Comparison of ENCODE assay signal across 8 mouse cellular contexts in genomic region chr11:33162211-33162997, GRCm38 (mm10). TPM values are rescaled to one million over a fixed set of nuclear protein-coding genes. Genes with fewer than 3 reads are reported as not detected.
A peak's percentile ranks its signal among the peaks of the same experiment; 100 is the strongest.
DNase-seq lines count a peak whose midpoint lies in the region; ATAC-seq and TF ChIP-seq lines count a peak whose summit lies in the region.

No protein-coding gene starts in this region.

- 3% methylated on average over 51 of the region's 53 CpGs for WGBS in forebrain, embryonic 16.5 days
- WGBS in lung, postnatal 0 days, result 4% methylated on average over 44 of the region's 53 CpGs

- ATAC-seq in G1E (ENCODE audit: extremely low read depth, insufficient number of reproducible peaks, low FRiP score, poor library complexity, severe bottlenecking), result peak; percentile 36; the same call in 1 of the 2 replicates
- peak; percentile 47 for ATAC-seq in forebrain, embryonic 16.5 days
- ATAC-seq in lung, postnatal 0 days, result peak; percentile 46

- no peak for TF ChIP-seq EP300 in lung, postnatal 0 days (IDR thresholded peaks at IDR 0.05)

- H3K9ac ChIP-seq in forebrain, embryonic 16.5 days (replicated peaks; ENCODE audit: low read depth, low read length), result peak overlapping the region; percentile 96
- peak overlapping the region; percentile 84 for H3K9ac ChIP-seq in lung, postnatal 0 days (replicated peaks; ENCODE audit: low read depth)

- intact Hi-C loops in heart, postnatal 36 days (cut with DNase I), result loop anchor here (2.0 to 10.0 kb wide), 4 partner anchors 40 to 1672 kb away; partner anchors contain the start of genes Spdl1, Tlx3 and Ubtd2

- H3K4me1 ChIP-seq in G1E (ENCODE audit: insufficient read depth, low read depth, low read length), result peaks cover 25% of the 10 kb centered on the region
- H3K4me1 ChIP-seq in forebrain, embryonic 16.5 days (replicated peaks; ENCODE audit: control insufficient read depth, insufficient read depth, low read length), result peaks cover 10% of the 10 kb centered on the region
- peaks cover 7% of the 10 kb centered on the region; the same call in 1 of the 2 replicates for H3K4me1 ChIP-seq in lung, postnatal 0 days (ENCODE audit: insufficient read depth, low read depth, low read length)

- peak; percentile 28 for DNase-seq in G1E (ENCODE audit: low spot score)
- DNase-seq in cerebellum, adult 11 months, result peak; percentile 47
- DNase-seq in heart, postnatal 36 days, result peak; percentile 48 to 69
- DNase-seq in layer of hippocampus, adult 8-10 months (ENCODE audit: low spot score in 2 of 2), result peak; percentile 57 to 61
- peak; percentile 67 for DNase-seq in lung, postnatal 0 days (ENCODE audit: low spot score)
- peak; percentile 65 for DNase-seq in ovary, postnatal 36 days (ENCODE audit: low spot score)
- peak; percentile 71 to 77 for DNase-seq in thymus, postnatal 36 days

- peak overlapping the region; percentile 94 for H3K4me3 ChIP-seq in G1E (ENCODE audit: low read depth, low read length)
- peak overlapping the region; percentile 100 for H3K4me3 ChIP-seq in forebrain, embryonic 16.5 days (replicated peaks; ENCODE audit: low read length)
- H3K4me3 ChIP-seq in lung, postnatal 0 days (ENCODE audit: low read depth, low read length), result peak overlapping the region; percentile 79

- peak overlapping the region; percentile 98 for H3K4me2 ChIP-seq in forebrain, embryonic 16.5 days (ENCODE audit: low read length)
- H3K4me2 ChIP-seq in lung, postnatal 0 days (replicated peaks; ENCODE audit: low read depth, low read length), result peak overlapping the region; percentile 96

- H3K27ac ChIP-seq in forebrain, embryonic 16.5 days (ENCODE audit: low read length), result peak overlapping the region; percentile 87
- peak overlapping the region; percentile 86 for H3K27ac ChIP-seq in lung, postnatal 0 days (ENCODE audit: low read length)

- H3K36me3 ChIP-seq in G1E (replicated peaks), result peaks cover 49% of the 10 kb centered on the region
- H3K36me3 ChIP-seq in forebrain, embryonic 16.5 days (ENCODE audit: control insufficient read depth, insufficient read depth), result peaks cover 18% of the 10 kb centered on the region
- H3K36me3 ChIP-seq in lung, postnatal 0 days (ENCODE audit: insufficient read depth, low read length), result 0 out of 2 replicates have a peak, but pooled peaks cover 8% of the 10 kb centered on the region

- no peaks in the 10 kb centered on the region for H3K9me3 ChIP-seq in G1E (replicated peaks)
- no peaks in the 10 kb centered on the region for H3K9me3 ChIP-seq in forebrain, embryonic 16.5 days (ENCODE audit: control insufficient read depth, low read length)
- H3K9me3 ChIP-seq in lung, postnatal 0 days (ENCODE audit: low read length), result no peaks in the 10 kb centered on the region

- H3K27me3 ChIP-seq in G1E (ENCODE audit: insufficient read depth, low read length), result peaks cover 6% of the 10 kb centered on the region
- H3K27me3 ChIP-seq in forebrain, embryonic 16.5 days (replicated peaks; ENCODE audit: control insufficient read depth, insufficient read depth, low read length), result 0 out of 2 replicates have a peak, but pooled peaks cover 2% of the 10 kb centered on the region
- H3K27me3 ChIP-seq in lung, postnatal 0 days (replicated peaks; ENCODE audit: insufficient read depth, low read length), result no peaks in the 10 kb centered on the region

- no peak for TF ChIP-seq CTCF in G1E (IDR thresholded peaks at IDR 0.05; ENCODE audit: low read depth, low read length)
- TF ChIP-seq CTCF in lung, postnatal 0 days (IDR thresholded peaks at IDR 0.05), result no peak

RNA-seq across cellular contexts. Expression of gene Npm1, which starts 0.6 kb away (rescaled TPM):
- total RNA-seq in G1E (2014; fragmentation: Nextera tagmentation) (3,846 and 4,095 TPM in 2 replicates), G1E (2017) (2,315 and 2,862 TPM in 2 replicates)
- polyA plus RNA-seq in G1E (2012), result 327 and 458 TPM in 2 replicates
- polyA plus RNA-seq in forebrain, embryonic 16.5 days (2015; fragmentation: Nextera tagmentation; extraction: Ambion mirVana), result 479 and 511 TPM in 2 replicates
- 100 to 1,000 TPM; 132 to 163 TPM for total RNA-seq in heart, postnatal 36 days (2021)
- 100 to 1,000 TPM; 184 to 220 (median 194) TPM for total RNA-seq in layer of hippocampus, adult 8-10 months (2022)
- 277 and 284 TPM in 2 replicates for polyA plus RNA-seq in lung, postnatal 0 days (2015; fragmentation: Nextera tagmentation; extraction: Ambion mirVana)

RNA-seq across cellular contexts. Expression of gene Fgf18, which starts 15.2 kb away (rescaled TPM):
- not detected in 2 replicates for total RNA-seq in G1E (2014; fragmentation: Nextera tagmentation)
- total RNA-seq in G1E (2017), result not detected in 2 replicates
- not detected in 2 replicates for polyA plus RNA-seq in G1E (2012)
- polyA plus RNA-seq in forebrain, embryonic 16.5 days (2015; fragmentation: Nextera tagmentation; extraction: Ambion mirVana), result 3.8 and 4.3 TPM in 2 replicates
- 1 to 10 TPM; 2.8 to 3.1 TPM for total RNA-seq in heart, postnatal 36 days (2021)
- 1 to 10 TPM; 3.2 to 4.4 (median 3.5) TPM for total RNA-seq in layer of hippocampus, adult 8-10 months (2022)
- 19.5 and 20.6 TPM in 2 replicates for polyA plus RNA-seq in lung, postnatal 0 days (2015; fragmentation: Nextera tagmentation; extraction: Ambion mirVana)

RNA-seq across cellular contexts. Expression of gene Tlx3, which starts 41.0 kb away (rescaled TPM):
- total RNA-seq in G1E (2014; fragmentation: Nextera tagmentation) (not detected in 2 replicates), G1E (2017) (not detected in 2 replicates)
- 0.03 TPM in 1 of 2 replicates, not detected in the other for polyA plus RNA-seq in G1E (2012)
- not detected in 2 replicates for polyA plus RNA-seq in forebrain, embryonic 16.5 days (2015; fragmentation: Nextera tagmentation; extraction: Ambion mirVana)
- not detected for total RNA-seq in heart, postnatal 36 days (2021)
- total RNA-seq in layer of hippocampus, adult 8-10 months (2022), result not detected
- polyA plus RNA-seq in lung, postnatal 0 days (2015; fragmentation: Nextera tagmentation; extraction: Ambion mirVana), result not detected in 2 replicates

Comparison
In these comparisons a context has a peak if more than half of its experiments do, and no peak if none do; other contexts are left out.
1. Peak in every context shown above with its lines: DNase-seq, ATAC-seq, H3K4me3 ChIP-seq and H3K27ac ChIP-seq.
2. RNA of gene Npm1, which starts 0.6 kb away (total RNA-seq): 2,315 to 4,095 TPM in G1E; 184 to 220 TPM in layer of hippocampus, adult 8-10 months and 132 to 163 TPM in heart, postnatal 36 days; every median in the first group is over 10 times any median in the second.